Mouse (Mus musculus) heart, postnatal 0 days (tissue): ENCODE results near the gene Psmb9.

Experiments
- CTCF ChIP-seq: IDR thresholded peaks from 2 replicates; pipeline ENCODE4 v1.5.1; 2016; ENCODE audit warnings: antibody characterized with exemption, control low read depth, low read depth
- EP300 ChIP-seq: IDR thresholded peaks from 2 replicates; pipeline ENCODE4 v1.6.1; 2016; ENCODE audit warnings: antibody characterized with exemption, low read depth

- TF ChIP-seq CTCF: no peak
- TF ChIP-seq EP300: no peak
These were observed 19.2 kb upstream of the Psmb9 start for GRCm38 (mm10) chr17:34206731-34207130.
